ENCODE assay signal across 8 mouse cellular contexts in genomic region chr17:86330076-86330955, GRCm38 (mm10).
DNase-seq lines count a peak whose midpoint lies in the region; ATAC-seq and TF ChIP-seq lines count a peak whose summit lies in the region.

No protein-coding gene starts in this region.

- no peaks in the 10 kb centered on the region for H3K36me3 ChIP-seq in midbrain, embryonic 12.5 days

- ATAC-seq in midbrain, embryonic 12.5 days (ENCODE audit: low FRiP score, low read depth), result peak; percentile 27; the same call in 1 of the 2 replicates
- ATAC-seq in granulocyte monocyte progenitor cell, adult 5-6 weeks (replicated peaks; ENCODE audit: poor library complexity, severe bottlenecking), result no peak

- no peaks in the 10 kb centered on the region for H3K9me3 ChIP-seq in midbrain, embryonic 12.5 days

- intact Hi-C loops in gastrocnemius, adult 2 months (cut with DNase I), result no loop called here

- DNase-seq in gastrocnemius, adult 2 months, result no peak
- no peak for DNase-seq in gastrocnemius, adult 8-10 months (ENCODE audit: low spot score in 2 of 2)
- peak; percentile 36 for DNase-seq in MN1 (ENCODE audit: low spot score)
- DNase-seq in forelimb bud, embryonic 11.5 days (ENCODE audit: low read depth, low spot score), result peak; percentile 66
- DNase-seq in cerebellum, adult 9-10 months, result no peak
- no peak for DNase-seq in natural killer cell, adult 2 months (ENCODE audit: low spot score in 2 of 2)

- no peak overlapping the region for H3K9ac ChIP-seq in midbrain, embryonic 12.5 days (replicated peaks)

- peaks cover 26% of the 10 kb centered on the region for H3K4me1 ChIP-seq in midbrain, embryonic 12.5 days

- TF ChIP-seq CTCF in gastrocnemius, adult 2 months (IDR thresholded peaks at IDR 0.05), result no peak

- H3K4me2 ChIP-seq in midbrain, embryonic 12.5 days (replicated peaks), result no peak overlapping the region

- peak overlapping the region; percentile 38 for H3K27ac ChIP-seq in gastrocnemius, adult 2 months
- no peak overlapping the region; the same call in 1 of the 2 replicates for H3K27ac ChIP-seq in midbrain, embryonic 12.5 days (replicated peaks)

- 51% methylated on average over 16 of the region's 16 CpGs for WGBS in midbrain, embryonic 12.5 days

- H3K4me3 ChIP-seq in gastrocnemius, adult 2 months, result no peak overlapping the region
- H3K4me3 ChIP-seq in midbrain, embryonic 12.5 days, result no peak overlapping the region

- peaks cover 9% of the 10 kb centered on the region; the same call in 1 of the 2 replicates for H3K27me3 ChIP-seq in midbrain, embryonic 12.5 days

Comparison
In these comparisons a context has a peak if more than half of its experiments do, and no peak if none do; other contexts are left out.
1. DNase-seq: peak in MN1 (single experiment) and forelimb bud, embryonic 11.5 days (single experiment); none in gastrocnemius, adult 2 months (single experiment), gastrocnemius, adult 8-10 months (0 of 2), cerebellum, adult 9-10 months (single experiment) and natural killer cell, adult 2 months (0 of 2).